Mouse (Mus musculus): ENCODE data around the gene Rtn4r.

DNA sequence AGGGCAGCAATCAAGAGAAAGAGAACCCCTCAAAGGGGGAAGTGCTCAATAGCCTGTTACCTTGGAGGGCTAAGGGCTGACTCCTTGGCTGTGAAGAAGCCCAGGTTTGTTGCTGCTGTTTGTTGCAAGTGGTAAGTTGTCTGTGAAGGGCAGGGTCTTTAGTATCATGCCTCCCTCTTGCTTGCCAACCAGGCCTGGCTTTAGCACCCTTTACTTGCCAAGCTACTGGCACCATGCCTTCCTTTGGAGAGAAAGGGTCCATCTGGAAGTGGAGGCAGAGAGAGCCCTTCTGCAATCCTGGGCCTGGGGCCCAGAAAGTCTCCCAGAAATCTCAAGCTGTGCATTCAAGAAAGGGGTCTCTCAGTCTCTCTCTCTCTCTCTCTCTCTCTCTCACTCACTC, 3.3 kb downstream of the Rtn4r start:
- no peak for TF ChIP-seq CTCF (conservative IDR thresholded peaks at IDR 0.05; ENCODE audit: insufficient read depth, insufficient read length, low read depth, low read length)
- TF ChIP-seq POLR2A (IDR thresholded peaks at IDR 0.05; ENCODE audit: low read depth, low read length): no peak

All from kidney, adult 2 months (tissue).